Mouse (Mus musculus): Measurements from ENCODE around the gene Nfam1. TPM values are rescaled to one million over a fixed set of nuclear protein-coding genes. Genes with fewer than 3 reads are reported as not detected.
A peak's percentile ranks its signal among the peaks of the same experiment; 100 is the strongest.
"Not testable (repeated sequence)": the region's sequence is repeated elsewhere in the genome, so short reads cannot be mapped to it uniquely, and the experiment has no call there.

Nfam1 gene
- polyA plus RNA-seq (2015; fragmentation: Nextera tagmentation; extraction: Ambion mirVana) = 2.0 and 2.1 TPM in 2 replicates

- ATAC-seq (ENCODE audit: extremely low read depth, insufficient number of reproducible peaks, low FRiP score, low TSS enrichment) = no peak
- Histone ChIP-seq H3K4me2 (peak within 1 kb of the TSS; percentile 52), H3K4me1 (peaks cover 63% of the 10 kb centered on the region), H3K9ac (peak within 1 kb of the TSS; percentile 16; the same call in 1 of the 2 replicates), H3K27me3 (replicated peaks) (peaks cover 53% of the 10 kb centered on the region), H3K27ac (replicated peaks) (no peak within 1 kb of the TSS), H3K36me3 (no peaks in the 10 kb centered on the region), H3K4me3 (no peak within 1 kb of the TSS), H3K9me3 (no peaks in the 10 kb centered on the region)
- 32% methylated on average over 17 of the region's 17 CpGs for WGBS
Measured at GRCm38 (mm10) chr15:83032981-83033541, at the start of gene Nfam1. Gene Nfam1, minus strand, starts transcription at chr15:83033306.

- no peak for ATAC-seq (ENCODE audit: extremely low read depth, insufficient number of reproducible peaks, low FRiP score, low TSS enrichment)
- Histone ChIP-seq H3K4me3 (no peak overlapping the region), H3K4me2 (no peak overlapping the region), H3K27me3 (replicated peaks) (peaks cover 17% of the 10 kb centered on the region; the same call in 1 of the 2 replicates), H3K9ac (no peak overlapping the region), H3K27ac (replicated peaks) (no peak overlapping the region), H3K4me1 (peaks cover 16% of the 10 kb centered on the region), H3K9me3 (0 out of 2 replicates have a peak, but pooled peaks cover 6% of the 10 kb centered on the region), H3K36me3 (no peaks in the 10 kb centered on the region)
- WGBS = 42% methylated on average over 27 of the region's 27 CpGs
Measured at GRCm38 (mm10) chr15:83075607-83076525, 42.8 kb upstream of the Nfam1 start.

- no peak overlapping the region for H3K9ac ChIP-seq
- H3K4me2 ChIP-seq = no peak overlapping the region
- peaks cover 17% of the 10 kb centered on the region; the same call in 1 of the 2 replicates for H3K27me3 ChIP-seq (replicated peaks)
- H3K27ac ChIP-seq (replicated peaks) = no peak overlapping the region
- ATAC-seq (ENCODE audit: extremely low read depth, insufficient number of reproducible peaks, low FRiP score, low TSS enrichment) = no peak
- no peak overlapping the region for H3K4me3 ChIP-seq
- 87% methylated on average over 4 of the region's 4 CpGs for WGBS
- H3K4me1 ChIP-seq = peaks cover 23% of the 10 kb centered on the region
- H3K36me3 ChIP-seq = no peaks in the 10 kb centered on the region
- H3K9me3 ChIP-seq = 0 out of 2 replicates have a peak, but pooled peaks cover 6% of the 10 kb centered on the region
Measured at GRCm38 (mm10) chr15:83074179-83074578, 41.1 kb upstream of the Nfam1 start.

- H3K4me3 ChIP-seq = no peak overlapping the region
Measured at GRCm38 (mm10) chr15:83071752-83072151, 38.6 kb upstream of the Nfam1 start.

GRCm38 (mm10) chr15:83070942-83071341 is 37.8 kb upstream of the Nfam1 start:
- Histone ChIP-seq H3K9ac (no peak overlapping the region), H3K27ac (replicated peaks) (peak overlapping the region; percentile 78), H3K4me2 (0 out of 2 replicates have a peak overlapping the region, but pooled peaks have one; percentile 12), H3K4me1 (peaks cover 16% of the 10 kb centered on the region), H3K9me3 (0 out of 2 replicates have a peak, but pooled peaks cover 6% of the 10 kb centered on the region), H3K27me3 (replicated peaks) (peaks cover 8% of the 10 kb centered on the region; the same call in 1 of the 2 replicates), H3K36me3 (no peaks in the 10 kb centered on the region), H3K4me3 (no peak overlapping the region)
- 15% methylated on average over 3 of the region's 3 CpGs for WGBS
- ATAC-seq (ENCODE audit: extremely low read depth, insufficient number of reproducible peaks, low FRiP score, low TSS enrichment) = peak; percentile 55; the same call in 1 of the 2 replicates

More at GRCm38 (mm10) chr15:83071752-83072151, 38.6 kb upstream of the Nfam1 start:
- H3K27ac ChIP-seq (replicated peaks) = no peak overlapping the region
- ATAC-seq (ENCODE audit: extremely low read depth, insufficient number of reproducible peaks, low FRiP score, low TSS enrichment) = no peak
- H3K4me1 ChIP-seq = peaks cover 19% of the 10 kb centered on the region
- 77% methylated on average over 5 of the region's 5 CpGs for WGBS
- H3K9me3 ChIP-seq = 0 out of 2 replicates have a peak, but pooled peaks cover 6% of the 10 kb centered on the region
- H3K36me3 ChIP-seq = no peaks in the 10 kb centered on the region
- no peak overlapping the region for H3K9ac ChIP-seq
- H3K27me3 ChIP-seq (replicated peaks) = peaks cover 16% of the 10 kb centered on the region; the same call in 1 of the 2 replicates
- H3K4me2 ChIP-seq = no peak overlapping the region

- H3K4me2 ChIP-seq = no peak overlapping the region
- H3K9ac ChIP-seq = no peak overlapping the region
- H3K27me3 ChIP-seq (replicated peaks) = no peaks in the 10 kb centered on the region
- H3K27ac ChIP-seq (replicated peaks) = no peak overlapping the region
- no peak for ATAC-seq (ENCODE audit: extremely low read depth, insufficient number of reproducible peaks, low FRiP score, low TSS enrichment)
- H3K4me3 ChIP-seq = no peak overlapping the region
- H3K36me3 ChIP-seq = no peaks in the 10 kb centered on the region
- H3K4me1 ChIP-seq = peaks cover 13% of the 10 kb centered on the region
- 0 out of 2 replicates have a peak, but pooled peaks cover 6% of the 10 kb centered on the region for H3K9me3 ChIP-seq
- WGBS = 78% methylated on average over 5 of the region's 5 CpGs
Measured at GRCm38 (mm10) chr15:83068270-83068669, 35.2 kb upstream of the Nfam1 start.

- Histone ChIP-seq H3K27ac (replicated peaks) (no peak overlapping the region), H3K9ac (no peak overlapping the region), H3K36me3 (no peaks in the 10 kb centered on the region), H3K4me3 (no peak overlapping the region), H3K4me1 (peaks cover 11% of the 10 kb centered on the region), H3K27me3 (replicated peaks) (no peaks in the 10 kb centered on the region), H3K9me3 (no peaks in the 10 kb centered on the region), H3K4me2 (no peak overlapping the region)
- no peak for ATAC-seq (ENCODE audit: extremely low read depth, insufficient number of reproducible peaks, low FRiP score, low TSS enrichment)
- WGBS = 53% methylated on average over 4 of the region's 4 CpGs
Measured at GRCm38 (mm10) chr15:83065543-83065942, 32.4 kb upstream of the Nfam1 start.

GRCm38 (mm10) chr15:83062582-83062981 is 29.5 kb upstream of the Nfam1 start:
- not testable (repeated sequence) for H3K27ac ChIP-seq (replicated peaks); ATAC-seq (ENCODE audit: extremely low read depth, insufficient number of reproducible peaks, low FRiP score, low TSS enrichment); H3K36me3 ChIP-seq; H3K9me3 ChIP-seq; H3K4me2 ChIP-seq; H3K9ac ChIP-seq; H3K27me3 ChIP-seq (replicated peaks); H3K4me3 ChIP-seq
- WGBS = 73% methylated on average over 2 of the region's 2 CpGs
- peaks cover 30% of the 10 kb centered on the region for H3K4me1 ChIP-seq

GRCm38 (mm10) chr15:83061689-83062088 is 28.6 kb upstream of the Nfam1 start:
- no peak overlapping the region for H3K27ac ChIP-seq (replicated peaks)
- H3K4me2 ChIP-seq = peak overlapping the region; percentile 21; the same call in 1 of the 2 replicates
- no peak overlapping the region for H3K4me3 ChIP-seq
- H3K36me3 ChIP-seq = no peaks in the 10 kb centered on the region
- no peaks in the 10 kb centered on the region for H3K27me3 ChIP-seq (replicated peaks)
- WGBS = 17% methylated on average over 5 of the region's 5 CpGs
- peak; percentile 59; the same call in 1 of the 2 replicates for ATAC-seq (ENCODE audit: extremely low read depth, insufficient number of reproducible peaks, low FRiP score, low TSS enrichment)
- H3K9me3 ChIP-seq = no peaks in the 10 kb centered on the region
- H3K9ac ChIP-seq = no peak overlapping the region
- H3K4me1 ChIP-seq = peaks cover 39% of the 10 kb centered on the region

GRCm38 (mm10) chr15:83059233-83059660 is 26.1 kb upstream of the Nfam1 start:
- Histone ChIP-seq H3K4me2 (no peak overlapping the region; the same call in 1 of the 2 replicates), H3K9ac (no peak overlapping the region), H3K9me3 (no peaks in the 10 kb centered on the region), H3K36me3 (no peaks in the 10 kb centered on the region), H3K27me3 (replicated peaks) (no peaks in the 10 kb centered on the region; the same call in 1 of the 2 replicates), H3K4me3 (no peak overlapping the region), H3K27ac (replicated peaks) (no peak overlapping the region), H3K4me1 (peaks cover 55% of the 10 kb centered on the region)
- ATAC-seq (ENCODE audit: extremely low read depth, insufficient number of reproducible peaks, low FRiP score, low TSS enrichment) = no peak
- 24% methylated on average over 5 of the region's 5 CpGs for WGBS

GRCm38 (mm10) chr15:83057533-83057932 is 24.4 kb upstream of the Nfam1 start:
- H3K4me2 ChIP-seq = peak overlapping the region; percentile 74
- peaks cover 68% of the 10 kb centered on the region for H3K4me1 ChIP-seq
- H3K27me3 ChIP-seq (replicated peaks) = no peaks in the 10 kb centered on the region; the same call in 1 of the 2 replicates
- H3K9ac ChIP-seq = no peak overlapping the region
- H3K9me3 ChIP-seq = no peaks in the 10 kb centered on the region
- WGBS = 60% methylated on average over 8 of the region's 8 CpGs
- no peaks in the 10 kb centered on the region for H3K36me3 ChIP-seq
- peak overlapping the region; percentile 46; the same call in 1 of the 2 replicates for H3K4me3 ChIP-seq
- ATAC-seq (ENCODE audit: extremely low read depth, insufficient number of reproducible peaks, low FRiP score, low TSS enrichment) = no peak
- H3K27ac ChIP-seq (replicated peaks) = peak overlapping the region; percentile 97
